Mouse (Mus musculus) gastrocnemius, postnatal 4 days (tissue): Measurements from ENCODE around the gene Inava. TPM values are rescaled to one million over a fixed set of nuclear protein-coding genes. Genes with fewer than 3 reads are reported as not detected.
A peak's percentile ranks its signal among the peaks of the same experiment; 100 is the strongest.

ENCODE experiments used
- DNase-seq, 2 experiments: peaks; one replicate each; pipeline ENCODE4 v3.0.0; 2021 to 2022; ENCODE audit warnings: low spot score in 2 of 2, mixed read lengths in 2 of 2
- total RNA-seq, 2 experiments: library from RNA; stranded (reverse); gene quantifications; 2 replicates each; pipeline ENCODE4 v1.2.3; 2021

Inava gene
- total RNA-seq, 2 experiments from 2014 or later: 0.22 to 0.29 TPM

DNA sequence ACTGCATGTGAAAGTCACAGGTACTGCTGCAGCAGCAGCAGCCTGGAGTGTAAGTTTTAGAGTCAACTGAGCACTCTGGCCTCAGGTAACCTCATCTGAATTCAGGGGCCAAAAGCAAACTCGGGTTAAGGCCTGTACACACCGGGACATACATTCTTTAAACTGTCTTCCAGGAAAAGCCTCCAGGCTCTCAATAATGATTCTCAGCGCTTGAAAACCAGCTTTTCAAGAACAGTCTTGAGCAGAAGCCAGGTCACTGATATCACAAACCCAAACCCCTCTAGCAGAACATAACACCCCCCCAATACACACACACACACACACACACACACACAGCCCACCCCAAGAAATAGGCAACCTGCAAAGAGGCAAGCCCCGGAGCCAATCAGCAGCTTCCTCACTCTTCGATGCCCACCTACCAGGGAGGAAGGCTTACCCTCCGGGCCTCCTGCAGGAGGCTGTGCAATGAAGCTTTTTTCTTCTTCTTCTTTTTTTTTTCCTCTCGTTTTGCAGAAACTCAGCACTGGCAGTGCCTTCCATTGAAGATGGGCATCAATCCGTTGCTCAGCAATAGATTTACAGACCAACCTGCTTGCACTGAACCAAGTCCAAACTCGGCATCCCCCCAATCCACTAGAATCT, 1.7 kb downstream of the Inava start:
- DNase-seq: no peak

DNA sequence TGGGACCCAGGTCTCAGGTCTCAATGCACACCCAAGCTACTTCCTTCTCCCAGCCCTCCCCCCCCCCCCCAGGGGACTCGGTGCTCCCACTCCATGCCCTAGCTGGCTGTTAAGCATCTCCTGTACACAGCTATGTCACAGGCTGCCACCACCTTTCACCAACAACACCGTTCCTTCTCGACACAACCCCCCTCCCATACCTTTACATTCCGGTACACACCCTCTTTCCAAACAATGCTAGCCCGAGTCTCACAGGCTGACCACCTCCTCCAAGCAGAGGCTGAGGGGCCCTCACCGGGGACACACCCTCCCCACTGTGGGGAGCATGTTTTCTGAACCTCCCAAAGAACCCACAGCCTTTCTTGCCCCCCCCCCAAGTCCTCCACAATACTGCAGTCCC, 2.5 kb downstream of the Inava start:
- DNase-seq: no peak

DNA sequence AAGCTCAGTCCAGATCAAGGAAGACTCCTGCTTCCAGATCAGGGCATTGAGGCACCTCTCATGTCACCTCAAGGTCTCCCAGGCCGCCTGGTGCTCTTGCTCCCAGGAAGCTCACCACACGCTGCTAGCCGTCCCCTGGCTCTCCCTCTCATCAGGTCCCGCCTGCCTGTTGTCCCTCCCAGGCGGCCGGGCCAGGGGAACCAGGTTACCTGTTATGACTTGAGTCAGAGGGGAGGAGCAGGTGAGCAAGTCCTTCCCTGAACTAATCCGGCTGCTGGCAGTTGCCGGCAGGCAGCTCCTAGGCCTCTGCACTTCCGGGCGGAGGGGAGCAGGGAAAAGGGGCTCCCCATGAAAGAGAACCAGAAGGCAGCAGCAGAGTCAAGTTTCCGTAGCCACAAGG, 3.9 kb downstream of the Inava start:
- no peak for DNase-seq

GRCm38 (mm10) chr1:136229040-136229373, 5.1 kb downstream of the Inava start:
- DNase-seq: no peak

DNA sequence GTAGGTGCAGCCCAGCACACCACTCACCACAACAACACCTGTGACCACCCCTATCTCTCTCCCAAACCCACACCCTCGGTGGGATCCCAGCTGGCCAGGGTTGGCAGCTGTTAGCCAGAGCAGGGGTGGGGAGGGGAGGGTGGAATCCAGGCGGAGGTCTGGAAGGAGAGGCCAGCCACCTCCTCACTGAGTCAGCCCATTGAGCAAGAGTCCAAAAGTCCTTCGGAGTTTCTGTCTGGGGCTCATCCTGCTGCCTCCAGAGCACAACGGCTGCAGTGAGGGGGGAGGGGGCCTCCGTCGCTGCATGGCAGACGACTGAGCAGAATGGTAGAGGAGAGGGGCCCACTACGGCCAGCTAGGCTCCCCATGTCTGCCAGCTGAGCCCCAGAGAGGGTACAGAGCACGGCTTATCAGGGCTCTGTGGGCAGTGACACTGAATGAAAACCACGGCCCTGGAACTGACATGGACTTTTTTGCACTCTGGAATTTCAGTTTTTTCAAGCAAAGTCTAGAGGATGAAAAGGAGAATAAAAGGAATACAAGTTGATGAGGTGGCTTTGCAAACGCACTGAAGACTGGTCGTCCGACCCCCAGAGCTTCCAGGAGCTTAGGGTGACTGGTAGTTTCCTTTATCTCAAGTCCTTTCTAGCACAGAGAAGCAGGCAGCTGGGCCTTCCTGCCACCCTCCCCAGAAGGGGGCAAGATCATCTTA, 5.6 kb downstream of the Inava start:
- no peak for DNase-seq

DNA sequence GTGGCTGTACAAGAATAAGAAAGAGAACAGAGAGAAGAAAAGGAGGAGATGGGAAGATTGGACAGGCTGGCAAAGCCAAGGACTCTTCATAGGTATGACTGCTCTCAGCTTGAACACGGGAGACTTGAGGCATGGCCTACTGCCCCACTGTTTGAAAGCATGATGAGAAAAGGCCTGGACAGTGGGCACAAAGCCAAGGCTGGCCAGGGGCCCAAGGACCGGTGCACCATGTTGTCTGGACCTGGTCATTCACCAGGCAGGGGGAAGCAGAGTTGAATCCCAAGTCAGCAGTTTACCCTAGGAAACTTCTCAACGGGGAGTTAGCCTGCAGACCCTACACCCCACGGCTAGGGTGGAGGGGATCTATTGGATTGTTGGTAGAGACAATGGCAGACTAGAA, 6.2 kb downstream of the Inava start:
- DNase-seq: no peak

DNA sequence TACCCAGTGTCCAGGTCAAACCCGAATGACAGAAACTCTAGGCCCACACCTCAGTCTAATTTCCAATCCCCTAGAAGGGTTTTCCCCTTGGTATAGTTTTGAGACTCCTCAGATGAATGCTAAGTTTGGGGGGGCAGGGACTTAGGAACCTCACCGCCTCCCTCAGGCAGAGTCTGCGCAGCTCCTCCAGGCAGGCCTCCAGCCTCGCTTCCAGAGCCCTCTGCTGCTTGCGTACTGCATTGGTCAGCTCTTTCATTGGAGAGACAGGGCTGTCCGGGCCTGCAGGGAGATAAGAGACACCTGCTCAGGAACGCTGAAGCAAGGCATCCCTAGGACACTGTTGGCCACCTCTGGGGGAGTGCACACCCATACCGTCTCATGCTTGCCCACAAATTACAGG, 7.4 kb downstream of the Inava start:
- DNase-seq: no peak

DNA sequence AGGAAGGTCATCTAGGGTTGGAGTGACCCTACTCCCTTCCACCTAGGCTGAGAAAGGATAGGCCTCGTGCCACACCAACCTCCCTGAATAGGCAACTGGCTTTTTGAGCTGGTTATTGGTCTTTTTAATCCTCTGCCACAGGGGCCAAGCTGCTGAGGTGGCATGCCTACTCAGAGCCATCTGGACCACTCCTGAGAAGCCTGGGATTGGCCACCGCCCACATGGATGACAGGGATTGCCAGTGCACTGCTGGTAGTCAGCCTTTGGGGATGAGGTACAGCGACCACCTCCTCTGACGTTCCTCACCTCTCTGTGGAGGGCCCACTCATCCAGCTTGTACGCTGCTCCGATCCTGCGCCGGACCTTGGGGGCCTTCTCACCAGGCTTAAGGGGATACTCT, 8.2 kb downstream of the Inava start:
- DNase-seq: no peak

DNA sequence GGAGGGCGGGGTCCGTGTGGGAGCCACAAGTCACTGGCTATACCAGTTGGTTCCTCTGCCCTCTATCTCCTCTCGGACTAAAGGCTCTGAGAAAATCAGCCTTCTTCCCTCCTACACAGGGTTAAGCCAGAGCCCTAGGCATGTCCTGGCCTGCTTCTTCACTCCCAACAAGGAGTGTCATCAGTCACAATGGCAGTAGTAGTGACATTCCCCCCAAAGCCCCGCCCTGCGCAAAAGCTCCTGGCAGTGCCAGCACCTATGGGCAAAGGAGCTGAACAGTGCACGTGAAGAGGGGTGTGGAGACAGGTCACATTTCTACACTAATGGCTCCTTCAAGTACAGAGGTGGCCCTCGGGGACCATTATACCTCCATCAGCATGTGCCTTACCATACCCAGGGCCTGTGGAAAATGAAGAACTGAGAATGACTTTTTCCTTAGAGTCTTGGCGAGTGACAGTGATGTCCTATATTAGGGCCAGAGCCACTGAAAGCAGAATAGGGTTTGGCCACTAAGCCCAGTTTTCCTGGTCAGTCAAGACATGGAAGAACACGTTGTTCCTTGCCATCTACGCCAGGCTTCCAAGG, 10.2 kb downstream of the Inava start:
- no peak for DNase-seq

GRCm38 (mm10) chr1:136222386-136222785, 11.7 kb downstream of the Inava start:
- no peak for DNase-seq

- DNase-seq: no peak
Measured at GRCm38 (mm10) chr1:136220037-136220871, 13.8 kb downstream of the Inava start.

GRCm38 (mm10) chr1:136214304-136214703, 19.8 kb downstream of the Inava start:
- no peak for DNase-seq

GRCm38 (mm10) chr1:136212803-136213202, 21.3 kb downstream of the Inava start, which contains the start of gene Mroh3:
Mroh3 (minus strand) TSS chr1:136212828.
- no peak for DNase-seq

DNA sequence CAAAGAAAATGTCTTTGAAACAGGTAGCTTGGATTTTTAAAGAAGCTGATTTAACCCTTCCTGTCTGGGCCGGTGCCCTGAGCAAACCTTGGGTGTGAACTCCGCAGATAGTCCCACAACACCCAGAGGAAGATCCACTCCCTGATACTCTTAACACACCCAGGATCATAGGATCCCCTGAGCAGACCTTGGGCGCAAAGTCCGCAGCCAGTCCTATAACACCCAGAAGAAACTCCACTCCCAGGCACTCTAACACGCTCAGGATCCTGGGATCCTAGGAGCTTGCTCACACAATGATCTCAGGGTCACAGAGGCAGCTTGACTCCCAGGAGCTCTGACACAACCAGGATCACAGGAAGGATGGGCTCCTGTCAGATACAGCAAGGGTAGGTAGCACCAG, 44.0 kb downstream of the Inava start:
- no peak for DNase-seq

GRCm38 (mm10) chr1:136179511-136180001, 54.5 kb downstream of the Inava start:
- no peak for DNase-seq

GRCm38 (mm10) chr1:136178741-136179140, 55.3 kb downstream of the Inava start:
- DNase-seq: no peak

- DNase-seq: no peak
Measured at GRCm38 (mm10) chr1:136177085-136177484, 57.0 kb downstream of the Inava start.

DNA sequence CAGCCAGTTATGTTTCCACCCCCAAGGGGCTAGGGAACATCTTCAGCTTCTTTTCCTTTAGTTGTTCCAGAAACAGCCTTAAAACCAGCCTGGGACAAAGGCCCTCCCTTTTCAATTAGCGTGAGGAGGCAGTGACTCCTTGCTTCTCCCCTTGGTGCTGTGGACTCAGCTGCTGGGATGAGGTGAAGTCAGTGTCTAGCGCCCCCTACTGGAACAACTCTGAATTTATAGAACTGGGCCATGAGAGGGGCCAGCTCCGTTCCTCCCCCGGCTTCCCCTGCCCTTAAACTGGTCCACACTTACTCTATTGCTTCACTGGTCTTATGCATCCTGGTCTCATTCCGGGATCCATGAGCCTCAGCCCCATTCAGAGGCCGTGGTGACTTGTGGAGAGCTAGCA, 58.9 kb downstream of the Inava start:
- no peak for DNase-seq

- no peak for DNase-seq
Measured at GRCm38 (mm10) chr1:136174101-136174606, 59.9 kb downstream of the Inava start.

GRCm38 (mm10) chr1:136172696-136173095, 61.4 kb downstream of the Inava start:
- no peak for DNase-seq

GRCm38 (mm10) chr1:136170109-136170508, 64.0 kb downstream of the Inava start:
- DNase-seq: peak in 1 of 2 experiments; percentile 68
